Mouse (Mus musculus) spleen, adult 2 months (tissue): ENCODE results near the gene St3gal5. TPM values are rescaled to one million over a fixed set of nuclear protein-coding genes. Genes with fewer than 3 reads are reported as not detected.
A peak's percentile ranks its signal among the peaks of the same experiment; 100 is the strongest.

Source experiments
- DNase-seq, 2 experiments: peaks; one replicate each; pipeline versions ENCODE4 v3.0.0 to v3.0.0-alpha.2; 2012 to 2021; ENCODE audit warnings: low spot score in 2 of 2, low read depth in 1 of 2
- H3K27ac ChIP-seq: fragments of 200-500 bp; 2 replicates; pipeline ENCODE4 v1.5.1; 2012; ENCODE audit warnings: low read length, inconsistent platforms; ENCODE audit not compliant: insufficient read depth
- H3K27me3 ChIP-seq: fragments of 200-500 bp; 2 replicates; pipeline ENCODE4 v1.6.1; 2012; ENCODE audit warnings: mild to moderate bottlenecking, moderate library complexity, low read length, inconsistent platforms; ENCODE audit not compliant: control insufficient read depth, insufficient read depth
- H3K36me3 ChIP-seq: fragments of 200-500 bp; 2 replicates; pipeline ENCODE4 v1.6.1; 2012; ENCODE audit warnings: mild to moderate bottlenecking, low read length, inconsistent platforms; ENCODE audit not compliant: control insufficient read depth, insufficient read depth
- H3K4me1 ChIP-seq: fragments of 200-500 bp; 2 replicates; pipeline ENCODE4 v1.6.1; 2011; ENCODE audit warnings: inconsistent platforms; ENCODE audit not compliant: control insufficient read depth, insufficient read depth, insufficient read length
- H3K4me3 ChIP-seq: fragments of 200-500 bp; 2 replicates; pipeline ENCODE4 v1.5.1; 2011; ENCODE audit warnings: mild to moderate bottlenecking, inconsistent platforms; ENCODE audit not compliant: insufficient read depth, insufficient read length; ENCODE audit errors: extremely low read depth
- CTCF ChIP-seq: fragments of 200-500 bp; IDR thresholded peaks from 2 replicates; pipeline ENCODE4 v1.5.1; 2011; ENCODE audit warnings: mild to moderate bottlenecking, inconsistent platforms; ENCODE audit not compliant: insufficient read depth, insufficient read length, insufficient replicate concordance; ENCODE audit errors: extremely low read depth
- POLR2A ChIP-seq: fragments of 200-500 bp; IDR thresholded peaks from 2 replicates; pipeline ENCODE4 v1.6.1; 2011; ENCODE audit warnings: low read depth, low read length, inconsistent platforms
- WGBS: fragments of 180-500 bp; shearing (Covaris S2); methylation state at CpG from one replicate; pipeline ENCODE4 v1.1.7; 2018; 5-methylcytosine and 5-hydroxymethylcytosine counted together
- polyA plus RNA-seq: library from polyadenylated mRNA; depleted of rRNA; stranded (reverse); fragments of >200 nt; gene quantifications from 2 replicates; pipeline ENCODE4 v1.2.3, GENCODE M21; 2012

Gene St3gal5
- polyA plus RNA-seq, 1 experiment: 48.1 TPM

GRCm38 (mm10) chr6:72101386-72101785, 4.0 kb downstream of the St3gal5 start:
- H3K27me3 ChIP-seq: peaks cover 2% of the 10 kb centered on the region; the same call in 1 of the 2 replicates
- 81% methylated on average over 4 of the region's 4 CpGs for WGBS
- H3K36me3 ChIP-seq: no peaks in the 10 kb centered on the region
- H3K4me1 ChIP-seq: peaks cover 7% of the 10 kb centered on the region
- H3K4me3 ChIP-seq: no peak overlapping the region
- TF ChIP-seq CTCF: no peak
- no peak for TF ChIP-seq POLR2A
- H3K27ac ChIP-seq: peak overlapping the region; percentile 24; the same call in 1 of the 2 replicates
- no peak for DNase-seq

GRCm38 (mm10) chr6:72102066-72102465, 4.7 kb downstream of the St3gal5 start:
- WGBS: 66% methylated on average over 5 of the region's 5 CpGs
- peaks cover 2% of the 10 kb centered on the region; the same call in 1 of the 2 replicates for H3K27me3 ChIP-seq
- DNase-seq: no peak
- H3K27ac ChIP-seq: peak overlapping the region; percentile 29; the same call in 1 of the 2 replicates
- H3K4me3 ChIP-seq: no peak overlapping the region
- no peak for TF ChIP-seq CTCF
- TF ChIP-seq POLR2A: no peak
- H3K4me1 ChIP-seq: peaks cover 7% of the 10 kb centered on the region
- H3K36me3 ChIP-seq: no peaks in the 10 kb centered on the region

GRCm38 (mm10) chr6:72104534-72104933, 7.1 kb downstream of the St3gal5 start:
- Histone ChIP-seq H3K4me1 (no peaks in the 10 kb centered on the region), H3K27ac (no peak overlapping the region), H3K36me3 (no peaks in the 10 kb centered on the region), H3K4me3 (no peak overlapping the region), H3K27me3 (no peaks in the 10 kb centered on the region)
- no peak for DNase-seq
- TF ChIP-seq POLR2A (no peak), CTCF (no peak)
- 86% methylated on average over 7 of the region's 7 CpGs for WGBS

GRCm38 (mm10) chr6:72108941-72109892, 11.8 kb downstream of the St3gal5 start:
- no peak overlapping the region for H3K27ac ChIP-seq
- DNase-seq: no peak
- 75% methylated on average over 14 of the region's 14 CpGs for whole genome bisulfite sequencing
- no peak overlapping the region for H3K4me3 ChIP-seq
- no peaks in the 10 kb centered on the region for H3K36me3 ChIP-seq
- H3K27me3 ChIP-seq: no peaks in the 10 kb centered on the region
- peaks cover 2% of the 10 kb centered on the region; the same call in 1 of the 2 replicates for H3K4me1 ChIP-seq
- no peak for TF ChIP-seq CTCF
- TF ChIP-seq POLR2A: no peak

- Histone ChIP-seq H3K4me1 (peaks cover 2% of the 10 kb centered on the region; the same call in 1 of the 2 replicates), H3K27ac (no peak overlapping the region), H3K27me3 (no peaks in the 10 kb centered on the region), H3K4me3 (no peak overlapping the region), H3K36me3 (no peaks in the 10 kb centered on the region)
- TF ChIP-seq POLR2A: no peak
- no peak for DNase-seq
- 83% methylated on average over 3 of the region's 3 CpGs for WGBS
Measured at GRCm38 (mm10) chr6:72110577-72110976, 13.2 kb downstream of the St3gal5 start.

- no peaks in the 10 kb centered on the region for H3K27me3 ChIP-seq
- 85% methylated on average over 6 of the region's 6 CpGs for WGBS
- no peak for TF ChIP-seq POLR2A
- TF ChIP-seq CTCF: no peak
- no peak overlapping the region for H3K4me3 ChIP-seq
- peaks cover 2% of the 10 kb centered on the region; the same call in 1 of the 2 replicates for H3K4me1 ChIP-seq
- no peaks in the 10 kb centered on the region for H3K36me3 ChIP-seq
- H3K27ac ChIP-seq: no peak overlapping the region
- DNase-seq: no peak
Measured at GRCm38 (mm10) chr6:72112575-72112974, 15.2 kb downstream of the St3gal5 start.

- Histone ChIP-seq H3K27me3 (no peaks in the 10 kb centered on the region), H3K27ac (no peak overlapping the region), H3K4me3 (no peak overlapping the region), H3K4me1 (peaks cover 2% of the 10 kb centered on the region; the same call in 1 of the 2 replicates), H3K36me3 (no peaks in the 10 kb centered on the region)
- TF ChIP-seq POLR2A (no peak), CTCF (no peak)
- no peak for DNase-seq
- 72% methylated on average over 2 of the region's 2 CpGs for WGBS
Measured at GRCm38 (mm10) chr6:72113093-72113702, 15.8 kb downstream of the St3gal5 start.
